Mouse (Mus musculus) neural tube, embryonic 15.5 days (tissue): Measurements from ENCODE around the gene Gm11563. TPM values are rescaled to one million over a fixed set of nuclear protein-coding genes. Genes with fewer than 3 reads are reported as not detected.
"Not testable (repeated sequence)": the region's sequence is repeated elsewhere in the genome, so short reads cannot be mapped to it uniquely, and the experiment has no call there.

Source experiments
- ATAC-seq: fragments of 200-750 bp; cut with Nextera tagmentation; 2 replicates; pipeline ENCODE4 v1.8.0; 2017; ENCODE audit warnings: mild to moderate bottlenecking, moderate TSS enrichment, moderate library complexity; ENCODE audit not compliant: low FRiP score
- H3K27ac ChIP-seq: fragments of 300-500 bp; sonication (generic); replicated peaks from 2 replicates; pipeline ENCODE4 v1.5.1; 2015; ENCODE audit warnings: mild to moderate bottlenecking, inconsistent platforms
- H3K27me3 ChIP-seq: fragments of 300-500 bp; sonication (generic); replicated peaks from 2 replicates; pipeline ENCODE4 v1.6.1; 2015; ENCODE audit warnings: inconsistent platforms
- H3K36me3 ChIP-seq: fragments of 300-500 bp; sonication (generic); 2 replicates; pipeline ENCODE4 v1.6.1; 2015; ENCODE audit warnings: inconsistent platforms
- H3K4me1 ChIP-seq: fragments of 300-500 bp; sonication (generic); 2 replicates; pipeline ENCODE4 v1.6.1; 2015; ENCODE audit warnings: inconsistent platforms
- H3K4me2 ChIP-seq: fragments of 300-500 bp; sonication (generic); 2 replicates; pipeline ENCODE4 v1.6.1; 2015; ENCODE audit warnings: inconsistent platforms, mild to moderate bottlenecking, moderate library complexity
- H3K4me3 ChIP-seq: fragments of 300-500 bp; sonication (generic); replicated peaks from 2 replicates; pipeline ENCODE4 v1.5.1; 2015; ENCODE audit warnings: mild to moderate bottlenecking, inconsistent platforms
- H3K9ac ChIP-seq: fragments of 300-500 bp; sonication (generic); replicated peaks from 2 replicates; pipeline ENCODE4 v1.6.1; 2015; ENCODE audit warnings: mild to moderate bottlenecking, inconsistent platforms
- H3K9me3 ChIP-seq: fragments of 300-500 bp; sonication (generic); replicated peaks from 2 replicates; pipeline ENCODE4 v1.6.1; 2016; ENCODE audit warnings: inconsistent platforms
- WGBS: fragments of 180-500 bp; shearing (Covaris S2); methylation state at CpG from one replicate; pipeline ENCODE4 v1.1.7; 2015; ENCODE audit warnings: mixed read lengths; 5-methylcytosine and 5-hydroxymethylcytosine counted together
- polyA plus RNA-seq: library from polyadenylated mRNA; unstranded; fragments of >200 nt; fragmentation: Nextera tagmentation; extraction: Ambion mirVana; gene quantifications from 2 replicates; pipeline ENCODE4 v1.2.1, GENCODE M21; 2015

Gm11563 gene
- polyA plus RNA-seq, 1 experiment from 2014 or later: not detected

- Histone ChIP-seq H3K4me2 (no peak overlapping the region), H3K36me3 (no peaks in the 10 kb centered on the region), H3K27me3 (no peaks in the 10 kb centered on the region), H3K4me1 (no peaks in the 10 kb centered on the region), H3K4me3 (no peak overlapping the region), H3K9me3 (no peaks in the 10 kb centered on the region), H3K9ac (no peak overlapping the region), H3K27ac (no peak overlapping the region)
- ATAC-seq: no peak
- WGBS: 55% methylated on average over 1 of the region's 1 CpGs
Measured at GRCm38 (mm10) chr11:99640926-99641325, 17.8 kb downstream of the Gm11563 start.

GRCm38 (mm10) chr11:99637086-99637485 lies 21.7 kb downstream of the Gm11563 start:
- no peak overlapping the region for H3K9ac ChIP-seq
- no peak for ATAC-seq
- H3K4me2 ChIP-seq: no peak overlapping the region
- no peak overlapping the region for H3K27ac ChIP-seq
- no peak overlapping the region for H3K4me3 ChIP-seq
- no peaks in the 10 kb centered on the region for H3K27me3 ChIP-seq
- 71% methylated on average over 1 of the region's 1 CpGs for WGBS
- no peaks in the 10 kb centered on the region for H3K4me1 ChIP-seq
- no peaks in the 10 kb centered on the region for H3K36me3 ChIP-seq
- H3K9me3 ChIP-seq: no peaks in the 10 kb centered on the region

GRCm38 (mm10) chr11:99634653-99635134 lies 24.1 kb downstream of the Gm11563 start, which contains the start of gene Krtap4-2:
TSS of gene Krtap4-2 (minus strand) at chr11:99635084.
- Histone ChIP-seq H3K27ac (no peak within 1 kb of the TSS), H3K36me3 (no peaks in the 10 kb centered on the region), H3K4me2 (no peak within 1 kb of the TSS), H3K4me1 (no peaks in the 10 kb centered on the region), H3K9ac (no peak within 1 kb of the TSS), H3K4me3 (no peak within 1 kb of the TSS), H3K9me3 (no peaks in the 10 kb centered on the region), H3K27me3 (no peaks in the 10 kb centered on the region)
- WGBS: 38% methylated on average over 8 of the region's 8 CpGs
- ATAC-seq: no peak

GRCm38 (mm10) chr11:99633293-99633692 lies 25.5 kb downstream of the Gm11563 start:
- 61% methylated on average over 2 of the region's 2 CpGs for WGBS
- ATAC-seq: no peak

GRCm38 (mm10) chr11:99630890-99631289 lies 27.9 kb downstream of the Gm11563 start:
- Histone ChIP-seq H3K9ac (no peak overlapping the region), H3K36me3 (no peaks in the 10 kb centered on the region), H3K9me3 (no peaks in the 10 kb centered on the region), H3K27me3 (no peaks in the 10 kb centered on the region), H3K4me2 (no peak overlapping the region), H3K27ac (no peak overlapping the region), H3K4me1 (no peaks in the 10 kb centered on the region), H3K4me3 (no peak overlapping the region)
- ATAC-seq: no peak
- 79% methylated on average over 3 of the region's 3 CpGs for WGBS

More at GRCm38 (mm10) chr11:99633293-99633692, 25.5 kb downstream of the Gm11563 start:
- Histone ChIP-seq H3K4me1 (no peaks in the 10 kb centered on the region), H3K4me2 (no peak overlapping the region), H3K27ac (no peak overlapping the region), H3K4me3 (no peak overlapping the region), H3K9me3 (no peaks in the 10 kb centered on the region), H3K27me3 (no peaks in the 10 kb centered on the region), H3K9ac (no peak overlapping the region), H3K36me3 (no peaks in the 10 kb centered on the region)

GRCm38 (mm10) chr11:99628138-99628537 lies 30.6 kb downstream of the Gm11563 start, which contains the start of gene Krtap4-1:
TSS of gene Krtap4-1 (minus strand) at chr11:99628238.
- no peak for ATAC-seq
- no peak within 1 kb of the TSS for H3K4me3 ChIP-seq
- no peak within 1 kb of the TSS for H3K27ac ChIP-seq
- H3K36me3 ChIP-seq: no peaks in the 10 kb centered on the region
- H3K27me3 ChIP-seq: no peaks in the 10 kb centered on the region
- H3K9ac ChIP-seq: no peak within 1 kb of the TSS
- H3K4me2 ChIP-seq: no peak within 1 kb of the TSS
- 84% methylated on average over 4 of the region's 4 CpGs for WGBS
- no peaks in the 10 kb centered on the region for H3K4me1 ChIP-seq
- H3K9me3 ChIP-seq: no peaks in the 10 kb centered on the region

GRCm38 (mm10) chr11:99620335-99620734 lies 38.4 kb downstream of the Gm11563 start, which contains the start of gene Gm11562:
TSS of gene Gm11562 (minus strand) at chr11:99620435.
- H3K4me3 ChIP-seq: no peak within 1 kb of the TSS

GRCm38 (mm10) chr11:99614796-99615363 lies 43.9 kb downstream of the Gm11563 start, which contains the start of gene Krtap2-4:
TSS of gene Krtap2-4 (minus strand) at chr11:99614846.
- H3K9ac ChIP-seq: no peak within 1 kb of the TSS
- no peak within 1 kb of the TSS for H3K27ac ChIP-seq
- H3K4me2 ChIP-seq: no peak within 1 kb of the TSS
- no peak within 1 kb of the TSS for H3K4me3 ChIP-seq
- no peaks in the 10 kb centered on the region for H3K9me3 ChIP-seq
- no peaks in the 10 kb centered on the region for H3K4me1 ChIP-seq
- WGBS: 76% methylated on average over 3 of the region's 3 CpGs
- ATAC-seq: no peak
- H3K27me3 ChIP-seq: no peaks in the 10 kb centered on the region
- H3K36me3 ChIP-seq: no peaks in the 10 kb centered on the region

More at GRCm38 (mm10) chr11:99620335-99620734, 38.4 kb downstream of the Gm11563 start, which contains the start of gene Gm11562:
- no peaks in the 10 kb centered on the region for H3K9me3 ChIP-seq
- 95% methylated on average over 2 of the region's 2 CpGs for WGBS
- no peaks in the 10 kb centered on the region for H3K4me1 ChIP-seq
- no peak within 1 kb of the TSS for H3K4me2 ChIP-seq
- no peaks in the 10 kb centered on the region for H3K36me3 ChIP-seq
- ATAC-seq: no peak
- no peak within 1 kb of the TSS for H3K27ac ChIP-seq
- H3K9ac ChIP-seq: no peak within 1 kb of the TSS
- no peaks in the 10 kb centered on the region for H3K27me3 ChIP-seq

GRCm38 (mm10) chr11:99610089-99610488 lies 48.7 kb downstream of the Gm11563 start, which contains the start of gene Gm11937:
TSS of gene Gm11937 (minus strand) at chr11:99610189.
- H3K27ac ChIP-seq, H3K9me3 ChIP-seq, H3K36me3 ChIP-seq, H3K27me3 ChIP-seq, H3K4me1 ChIP-seq, H3K9ac ChIP-seq, ATAC-seq, H3K4me3 ChIP-seq, H3K4me2 ChIP-seq: not testable (repeated sequence)
- 64% methylated on average over 1 of the region's 2 CpGs for WGBS

GRCm38 (mm10) chr11:99609126-99609525 lies 49.6 kb downstream of the Gm11563 start:
- Histone ChIP-seq H3K4me1 (no peaks in the 10 kb centered on the region), H3K27ac (no peak overlapping the region), H3K36me3 (no peaks in the 10 kb centered on the region), H3K9ac (no peak overlapping the region), H3K27me3 (no peaks in the 10 kb centered on the region), H3K4me3 (no peak overlapping the region), H3K9me3 (no peaks in the 10 kb centered on the region), H3K4me2 (no peak overlapping the region)
- ATAC-seq: no peak
- 96% methylated on average over 1 of the region's 1 CpGs for WGBS
